Mouse (Mus musculus) hindbrain, embryonic 11.5 days (tissue): ENCODE measurements around the gene Eri2. TPM values are rescaled to one million over a fixed set of nuclear protein-coding genes. Genes with fewer than 3 reads are reported as not detected.

Experiments used
- ATAC-seq: fragments of 200-750 bp; cut with Nextera tagmentation; 2 replicates; pipeline ENCODE4 v1.8.0; 2017; ENCODE audit warnings: mild to moderate bottlenecking, moderate TSS enrichment, moderate library complexity; ENCODE audit not compliant: low FRiP score
- DNase-seq: peaks from one replicate; pipeline ENCODE4 v3.0.0-alpha.2; 2015; ENCODE audit warnings: low spot score
- H3K27ac ChIP-seq: fragments of 300-500 bp; sonication (generic); 2 replicates; pipeline ENCODE4 v1.5.1; 2014; ENCODE audit warnings: mild to moderate bottlenecking, low read depth, low read length
- H3K27me3 ChIP-seq: fragments of 300-500 bp; sonication (generic); 2 replicates; pipeline ENCODE4 v1.6.1; 2014; ENCODE audit warnings: mild to moderate bottlenecking, low read length, moderate library complexity, mixed read lengths; ENCODE audit not compliant: control insufficient read depth, insufficient read depth
- H3K36me3 ChIP-seq: fragments of 300-500 bp; sonication (generic); 2 replicates; pipeline ENCODE4 v1.6.1; 2014; ENCODE audit warnings: mild to moderate bottlenecking, low read length, moderate library complexity, mixed read lengths; ENCODE audit not compliant: control insufficient read depth, insufficient read depth
- H3K4me1 ChIP-seq: fragments of 300-500 bp; sonication (generic); replicated peaks from 2 replicates; pipeline ENCODE4 v1.6.1; 2014; ENCODE audit warnings: low read length, mixed read lengths; ENCODE audit not compliant: control insufficient read depth, insufficient read depth
- H3K4me2 ChIP-seq: fragments of 300-500 bp; sonication (generic); replicated peaks from 2 replicates; pipeline ENCODE4 v1.6.1; 2014; ENCODE audit warnings: mild to moderate bottlenecking, low read depth, low read length
- H3K4me3 ChIP-seq: fragments of 300-500 bp; sonication (generic); 2 replicates; pipeline ENCODE4 v1.5.1; 2014; ENCODE audit warnings: low read depth, low read length
- H3K9ac ChIP-seq: fragments of 300-500 bp; sonication (generic); 2 replicates; pipeline ENCODE4 v1.6.1; 2014; ENCODE audit warnings: low read depth, low read length
- H3K9me3 ChIP-seq: fragments of 300-500 bp; sonication (generic); 2 replicates; pipeline ENCODE4 v1.6.1; 2016; ENCODE audit warnings: low read length; ENCODE audit not compliant: control insufficient read depth
- WGBS: fragments of 180-500 bp; shearing (Covaris S2); extraction: QIAGEN DNeasy Blood & Tissue Kit; methylation state at CpG from one replicate; pipeline ENCODE4 v1.1.7; 2014; 5-methylcytosine and 5-hydroxymethylcytosine counted together
- polyA plus RNA-seq: library from polyadenylated mRNA; unstranded; fragments of >200 nt; fragmentation: Nextera tagmentation; extraction: Ambion mirVana; gene quantifications from 2 replicates; pipeline ENCODE4 v1.2.1, GENCODE M21; 2014

Gene Eri2
- polyA plus RNA-seq, 1 experiment from 2014 or later, result 33.5 TPM

DNA sequence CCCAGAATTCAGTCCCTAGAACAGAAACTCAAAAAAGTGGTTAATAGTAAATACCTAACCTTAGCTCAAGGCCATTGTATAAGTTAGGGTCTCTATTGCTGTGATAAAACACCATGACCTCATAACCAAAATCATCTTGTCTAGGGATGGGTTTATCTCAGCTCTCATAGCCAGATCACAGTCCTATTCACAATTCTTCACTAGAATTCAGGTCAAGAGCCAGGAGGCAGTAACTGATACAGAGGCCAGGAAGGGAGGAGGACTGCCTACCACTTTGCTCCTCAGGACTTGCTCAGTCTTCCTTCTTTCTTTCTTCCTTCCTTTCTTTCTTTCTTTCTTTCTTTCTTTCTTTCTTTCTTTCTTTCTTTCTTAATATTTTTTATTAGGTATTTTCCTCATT is 1.5 kb upstream of the Eri2 start:
- H3K9ac ChIP-seq, result no peak overlapping the region
- H3K4me3 ChIP-seq, result peak overlapping the region; percentile 13; the same call in 1 of the 2 replicates
- H3K27me3 ChIP-seq, result no peaks in the 10 kb centered on the region
- ATAC-seq (no peak), DNase-seq (peak; percentile 0)
- no peaks in the 10 kb centered on the region for H3K36me3 ChIP-seq
- peak overlapping the region; percentile 23; the same call in 1 of the 2 replicates for H3K4me2 ChIP-seq
- no peak overlapping the region for H3K27ac ChIP-seq
- H3K9me3 ChIP-seq, result no peaks in the 10 kb centered on the region
- no peaks in the 10 kb centered on the region for H3K4me1 ChIP-seq

DNA sequence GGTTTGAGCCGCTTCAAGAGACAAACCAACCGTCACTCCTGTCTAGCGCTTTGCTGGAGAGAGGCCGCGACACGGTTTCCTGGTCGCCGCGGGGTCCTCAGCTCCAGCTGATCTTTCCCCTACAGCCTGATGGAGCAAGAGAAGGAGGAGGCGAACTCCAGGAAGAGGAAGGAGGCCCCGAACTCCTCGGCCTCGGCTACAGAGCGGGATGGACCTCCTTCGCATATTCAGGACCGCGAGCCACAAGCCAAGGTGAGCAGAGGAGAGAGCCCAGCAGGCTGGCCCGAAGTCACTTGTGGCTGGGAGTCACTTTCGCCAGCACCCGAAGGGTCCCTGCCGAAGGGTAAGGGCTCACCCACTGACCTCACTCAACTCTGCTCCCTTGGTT is 387 bp upstream of the Eri2 start:
- Histone ChIP-seq H3K4me2 (peak overlapping the region; percentile 80), H3K4me3 (peak overlapping the region; percentile 74), H3K4me1 (no peaks in the 10 kb centered on the region), H3K27me3 (no peaks in the 10 kb centered on the region), H3K9me3 (no peaks in the 10 kb centered on the region), H3K9ac (peak overlapping the region; percentile 79), H3K36me3 (no peaks in the 10 kb centered on the region), H3K27ac (peak overlapping the region; percentile 67)
- WGBS, result under 1% methylated on average over 21 of the region's 21 CpGs
- no peak for DNase-seq
- ATAC-seq, result peak; percentile 84; the same call in 1 of the 2 replicates

DNA sequence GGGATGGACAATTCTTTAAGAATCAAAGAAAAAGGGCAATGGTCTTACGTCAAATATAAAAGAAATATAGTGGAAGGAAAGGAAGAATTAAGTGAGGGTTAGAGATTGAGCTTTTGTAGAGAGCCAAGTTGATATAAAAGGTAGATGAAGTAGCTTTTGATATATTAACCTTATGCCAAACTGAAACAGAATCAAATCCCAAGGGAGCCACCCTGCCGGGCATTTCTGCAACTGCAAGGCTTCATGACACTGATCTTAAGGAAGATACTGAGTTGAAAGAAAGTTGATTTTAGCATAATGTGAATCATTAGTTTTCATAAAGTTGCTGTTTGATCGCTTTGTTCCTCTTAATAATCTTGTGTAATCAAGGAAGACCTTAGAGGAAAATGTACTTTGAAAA is 4.8 kb downstream of the Eri2 start:
- H3K4me3 ChIP-seq, result no peak overlapping the region
- H3K9ac ChIP-seq, result no peak overlapping the region
- WGBS, result 93% methylated on average over 3 of the region's 3 CpGs
- ATAC-seq (no peak), DNase-seq (no peak)
- H3K4me1 ChIP-seq, result no peaks in the 10 kb centered on the region
- H3K4me2 ChIP-seq, result no peak overlapping the region
- no peak overlapping the region for H3K27ac ChIP-seq
- H3K36me3 ChIP-seq, result peaks cover 6% of the 10 kb centered on the region; the same call in 1 of the 2 replicates
- no peaks in the 10 kb centered on the region for H3K27me3 ChIP-seq
- H3K9me3 ChIP-seq, result no peaks in the 10 kb centered on the region

DNA sequence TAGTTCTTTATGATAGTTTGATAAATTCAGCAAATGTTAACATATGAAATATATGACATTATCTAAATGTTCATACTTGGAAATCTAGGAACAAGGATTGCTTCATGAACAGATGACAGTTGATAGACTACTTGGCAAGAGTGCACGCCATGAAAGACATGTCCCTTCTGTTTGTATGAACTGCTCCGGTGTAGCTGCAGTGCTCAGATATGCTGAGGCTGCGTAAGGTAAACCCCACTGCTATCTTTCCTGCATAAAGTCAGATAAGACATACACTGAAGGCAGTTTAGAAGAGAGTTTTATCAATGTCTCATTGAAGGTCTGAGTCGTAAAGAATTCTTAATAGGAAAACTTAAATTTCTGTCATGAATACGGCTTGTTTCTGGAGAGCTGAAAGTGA is 8.9 kb downstream of the Eri2 start:
- ATAC-seq, result no peak

DNA sequence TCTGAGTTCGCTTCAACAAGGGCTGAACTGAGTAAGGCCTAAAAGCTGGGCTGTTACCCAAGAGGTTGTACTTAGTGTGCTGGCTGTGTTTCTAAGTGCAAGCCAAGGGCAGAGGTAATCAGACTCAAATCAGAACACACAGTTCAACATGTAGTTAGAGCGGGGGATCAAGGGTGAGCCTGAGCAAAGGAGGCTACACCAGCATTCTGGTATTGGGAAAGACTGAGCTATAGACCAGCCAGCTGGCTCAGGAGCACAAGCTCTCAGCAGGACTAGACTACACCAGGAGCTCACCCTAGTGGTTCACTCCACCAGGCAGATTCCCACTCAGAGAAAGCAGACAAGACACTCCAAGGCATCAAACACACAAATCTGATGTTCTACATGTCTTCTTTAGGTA is 10.4 kb downstream of the Eri2 start:
- Histone ChIP-seq H3K27ac (no peak overlapping the region), H3K4me3 (no peak overlapping the region), H3K9me3 (no peaks in the 10 kb centered on the region), H3K4me1 (no peaks in the 10 kb centered on the region), H3K4me2 (no peak overlapping the region), H3K27me3 (no peaks in the 10 kb centered on the region), H3K9ac (no peak overlapping the region), H3K36me3 (peaks cover 6% of the 10 kb centered on the region; the same call in 1 of the 2 replicates)
- WGBS, result 89% methylated on average over 2 of the region's 2 CpGs
- ATAC-seq (no peak), DNase-seq (no peak)

More for the DNA sequence above, 8.9 kb downstream of the Eri2 start:
- H3K4me1 ChIP-seq, result no peaks in the 10 kb centered on the region
- H3K9ac ChIP-seq, result no peak overlapping the region
- DNase-seq, result no peak
- no peak overlapping the region for H3K4me2 ChIP-seq
- 93% methylated on average over 5 of the region's 5 CpGs for WGBS
- H3K27ac ChIP-seq, result no peak overlapping the region
- no peaks in the 10 kb centered on the region for H3K9me3 ChIP-seq
- peaks cover 6% of the 10 kb centered on the region; the same call in 1 of the 2 replicates for H3K36me3 ChIP-seq
- no peaks in the 10 kb centered on the region for H3K27me3 ChIP-seq
- no peak overlapping the region for H3K4me3 ChIP-seq

DNA sequence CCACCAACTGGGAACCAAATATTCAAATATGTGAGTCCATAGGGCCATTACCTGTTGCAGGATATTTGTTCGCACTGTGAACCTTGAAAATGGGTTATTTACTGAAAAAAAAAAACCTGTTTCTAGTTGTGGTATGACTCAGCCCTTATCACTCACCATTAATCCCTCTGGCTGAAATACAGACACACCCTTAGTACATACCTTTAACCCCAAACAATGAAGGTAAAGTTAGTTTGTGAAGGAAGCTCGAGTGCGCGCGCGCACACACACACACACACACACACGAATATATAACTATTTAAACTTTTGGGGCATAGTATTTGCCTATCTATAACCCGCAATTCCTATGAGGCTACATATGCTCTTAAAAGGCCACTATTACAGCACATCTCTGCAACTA is 24.0 kb downstream of the Eri2 start:
- 95% methylated on average over 8 of the region's 8 CpGs for WGBS
- no peaks in the 10 kb centered on the region for H3K4me1 ChIP-seq
- H3K4me3 ChIP-seq, result no peak overlapping the region
- no peaks in the 10 kb centered on the region for H3K9me3 ChIP-seq
- no peaks in the 10 kb centered on the region for H3K36me3 ChIP-seq
- no peak overlapping the region for H3K9ac ChIP-seq
- no peak for ATAC-seq
- no peaks in the 10 kb centered on the region for H3K27me3 ChIP-seq
- H3K27ac ChIP-seq, result no peak overlapping the region
- H3K4me2 ChIP-seq, result no peak overlapping the region
- DNase-seq, result no peak

DNA sequence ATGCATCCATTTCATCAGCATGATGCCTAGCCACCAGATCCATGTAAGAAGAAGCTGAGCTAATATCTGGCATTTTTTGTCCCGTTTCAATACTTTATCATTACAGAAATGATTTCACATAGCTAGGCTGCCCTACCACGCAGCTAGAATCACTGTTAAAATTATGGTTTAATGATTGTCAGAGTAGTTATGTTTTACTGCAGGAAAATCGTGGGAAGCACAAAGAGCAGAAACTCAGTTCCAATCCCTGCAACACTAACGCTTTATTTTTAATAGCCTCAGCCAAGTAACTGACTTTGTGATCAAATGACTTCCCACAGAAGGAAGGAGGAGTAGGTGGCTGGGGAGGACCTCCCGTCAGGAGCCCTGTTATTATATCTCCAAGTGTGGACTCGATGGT is 26.9 kb downstream of the Eri2 start:
- Histone ChIP-seq H3K27ac (no peak overlapping the region), H3K4me2 (no peak overlapping the region), H3K4me3 (no peak overlapping the region), H3K4me1 (no peaks in the 10 kb centered on the region), H3K36me3 (no peaks in the 10 kb centered on the region), H3K9ac (no peak overlapping the region), H3K9me3 (no peaks in the 10 kb centered on the region), H3K27me3 (no peaks in the 10 kb centered on the region)
- 85% methylated on average over 6 of the region's 6 CpGs for WGBS
- ATAC-seq (no peak), DNase-seq (no peak)

DNA sequence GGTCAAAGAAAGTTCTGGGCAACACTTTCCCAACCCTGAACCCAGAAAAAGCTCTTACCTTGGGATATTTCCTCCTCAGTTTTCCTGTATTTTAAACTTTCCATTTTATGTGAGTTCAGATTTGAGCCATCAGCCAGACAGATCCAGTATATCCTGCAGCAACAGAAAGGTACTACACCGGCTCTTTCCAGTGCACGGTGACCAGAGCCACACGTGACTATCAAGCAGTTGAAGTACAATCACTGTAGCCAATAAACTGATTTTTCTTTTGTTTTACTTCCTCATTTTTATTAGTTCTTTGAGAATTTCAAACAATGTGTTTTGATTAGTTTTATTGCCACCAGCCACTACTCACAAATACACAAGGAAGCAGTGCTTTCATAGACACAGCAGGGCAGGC is 29.5 kb downstream of the Eri2 start:
- no peak overlapping the region for H3K4me2 ChIP-seq
- no peak overlapping the region for H3K9ac ChIP-seq
- no peak overlapping the region for H3K4me3 ChIP-seq
- H3K27me3 ChIP-seq, result no peaks in the 10 kb centered on the region
- no peak overlapping the region for H3K27ac ChIP-seq
- no peaks in the 10 kb centered on the region for H3K36me3 ChIP-seq
- 96% methylated on average over 3 of the region's 3 CpGs for WGBS
- no peaks in the 10 kb centered on the region for H3K4me1 ChIP-seq
- ATAC-seq (no peak), DNase-seq (no peak)
- H3K9me3 ChIP-seq, result no peaks in the 10 kb centered on the region

DNA sequence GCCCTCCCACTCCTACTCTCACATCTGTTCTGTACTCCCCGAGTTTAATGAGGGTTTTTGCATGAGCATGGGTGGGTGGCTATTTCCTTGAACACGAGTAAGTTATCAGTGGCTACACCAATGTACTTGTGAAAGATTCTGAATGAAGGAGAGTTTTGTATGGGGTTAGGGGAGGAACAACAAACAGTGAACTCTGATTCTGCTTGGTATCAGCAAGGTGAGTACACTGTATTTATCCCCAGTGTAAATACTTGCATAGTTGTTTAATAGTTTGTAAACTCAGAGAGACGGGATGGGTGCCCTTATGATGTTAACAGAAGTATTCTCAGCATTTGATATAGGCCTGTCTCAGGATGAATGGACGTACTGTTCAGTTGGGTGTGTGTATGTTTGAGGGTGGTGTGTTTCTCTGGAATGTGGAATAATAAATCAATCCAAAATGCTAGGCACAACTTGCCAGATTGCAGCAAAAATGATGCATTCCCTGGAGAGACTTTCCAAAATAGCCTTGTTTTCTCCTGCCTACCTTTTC is 31.6 kb downstream of the Eri2 start:
- H3K27ac ChIP-seq, result no peak overlapping the region
- no peak overlapping the region for H3K4me2 ChIP-seq
- WGBS, result 74% methylated on average over 4 of the region's 4 CpGs

More for the DNA sequence above, 31.6 kb downstream of the Eri2 start:
- H3K36me3 ChIP-seq, result no peaks in the 10 kb centered on the region
- H3K27me3 ChIP-seq, result no peaks in the 10 kb centered on the region
- H3K4me3 ChIP-seq, result no peak overlapping the region
- H3K9me3 ChIP-seq, result no peaks in the 10 kb centered on the region
- no peak for DNase-seq
- no peaks in the 10 kb centered on the region for H3K4me1 ChIP-seq
- H3K9ac ChIP-seq, result no peak overlapping the region
- no peak for ATAC-seq
